Mouse (Mus musculus): Measurements from ENCODE around the gene Map2. TPM values are rescaled to one million over a fixed set of nuclear protein-coding genes. Genes with fewer than 3 reads are reported as not detected.

The Map2 gene
- total RNA-seq, 2 experiments from 2014 or later = 4.0 to 5.2 TPM

GRCm38 (mm10) chr1:66279222-66280009, 104.3 kb downstream of the Map2 start:
- intact Hi-C loops (cut with DNase I; ENCODE audit: low total_unique reads) = no loop called here
- DNase-seq = no peak

GRCm38 (mm10) chr1:66280152-66280551, 105.1 kb downstream of the Map2 start:
- DNase-seq = no peak
- intact Hi-C loops (cut with DNase I; ENCODE audit: low total_unique reads) = no loop called here

- intact Hi-C loops (cut with DNase I; ENCODE audit: low total_unique reads) = no loop called here
- no peak for DNase-seq
These were observed 107.4 kb downstream of the Map2 start for GRCm38 (mm10) chr1:66282447-66282846.

GRCm38 (mm10) chr1:66288987-66289386, 113.9 kb downstream of the Map2 start:
- intact Hi-C loops (cut with DNase I; ENCODE audit: low total_unique reads) = no loop called here
- no peak for DNase-seq

- no peak for DNase-seq
- intact Hi-C loops (cut with DNase I; ENCODE audit: low total_unique reads) = no loop called here
These were observed 117.2 kb downstream of the Map2 start for GRCm38 (mm10) chr1:66292121-66292881.

- intact Hi-C loops (cut with DNase I; ENCODE audit: low total_unique reads) = no loop called here
- DNase-seq = no peak
These were observed 124.3 kb downstream of the Map2 start for GRCm38 (mm10) chr1:66299376-66299775.

- DNase-seq = no peak
- intact Hi-C loops (cut with DNase I; ENCODE audit: low total_unique reads) = no loop called here
These were observed 145.5 kb downstream of the Map2 start for GRCm38 (mm10) chr1:66320378-66321135.

- DNase-seq = no peak
These were observed 146.0 kb downstream of the Map2 start for GRCm38 (mm10) chr1:66321136-66321502.

GRCm38 (mm10) chr1:66321631-66322142, 146.6 kb downstream of the Map2 start:
- DNase-seq = no peak
- intact Hi-C loops (cut with DNase I; ENCODE audit: low total_unique reads) = no loop called here

More at GRCm38 (mm10) chr1:66321136-66321502, 146.0 kb downstream of the Map2 start:
- intact Hi-C loops (cut with DNase I; ENCODE audit: low total_unique reads) = no loop called here

GRCm38 (mm10) chr1:66323461-66323860, 148.4 kb downstream of the Map2 start:
- intact Hi-C loops (cut with DNase I; ENCODE audit: low total_unique reads) = no loop called here
- DNase-seq = no peak

GRCm38 (mm10) chr1:66324951-66325350, 149.9 kb downstream of the Map2 start:
- intact Hi-C loops (cut with DNase I; ENCODE audit: low total_unique reads) = no loop called here
- DNase-seq = no peak

- DNase-seq = no peak
- intact Hi-C loops (cut with DNase I; ENCODE audit: low total_unique reads) = no loop called here
These were observed 153.9 kb downstream of the Map2 start for GRCm38 (mm10) chr1:66328996-66329395.

GRCm38 (mm10) chr1:66329534-66329933, 154.5 kb downstream of the Map2 start:
- DNase-seq = no peak
- intact Hi-C loops (cut with DNase I; ENCODE audit: low total_unique reads) = no loop called here

GRCm38 (mm10) chr1:66335724-66336284, 160.7 kb downstream of the Map2 start:
- DNase-seq = no peak
- intact Hi-C loops (cut with DNase I; ENCODE audit: low total_unique reads) = no loop called here

GRCm38 (mm10) chr1:66339213-66339612, 164.1 kb downstream of the Map2 start:
- intact Hi-C loops (cut with DNase I; ENCODE audit: low total_unique reads) = no loop called here

GRCm38 (mm10) chr1:66348404-66349165, 173.5 kb downstream of the Map2 start:
- intact Hi-C loops (cut with DNase I; ENCODE audit: low total_unique reads) = no loop called here

More at GRCm38 (mm10) chr1:66339213-66339612, 164.1 kb downstream of the Map2 start:
- DNase-seq = no peak

GRCm38 (mm10) chr1:66349166-66349835, 174.2 kb downstream of the Map2 start:
- DNase-seq = no peak
- intact Hi-C loops (cut with DNase I; ENCODE audit: low total_unique reads) = no loop called here

More at GRCm38 (mm10) chr1:66348404-66349165, 173.5 kb downstream of the Map2 start:
- DNase-seq = no peak

- intact Hi-C loops (cut with DNase I; ENCODE audit: low total_unique reads) = no loop called here
- no peak for DNase-seq
These were observed 176.3 kb downstream of the Map2 start for GRCm38 (mm10) chr1:66351366-66351765.

Measured in gastrocnemius, postnatal 14 days (tissue).